Mouse (Mus musculus): ENCODE data around the gene Gadd45b. TPM values are rescaled to one million over a fixed set of nuclear protein-coding genes. Genes with fewer than 3 reads are reported as not detected.

Gene Gadd45b
- polyA plus RNA-seq, 1 experiment: 30.6 TPM

DNA sequence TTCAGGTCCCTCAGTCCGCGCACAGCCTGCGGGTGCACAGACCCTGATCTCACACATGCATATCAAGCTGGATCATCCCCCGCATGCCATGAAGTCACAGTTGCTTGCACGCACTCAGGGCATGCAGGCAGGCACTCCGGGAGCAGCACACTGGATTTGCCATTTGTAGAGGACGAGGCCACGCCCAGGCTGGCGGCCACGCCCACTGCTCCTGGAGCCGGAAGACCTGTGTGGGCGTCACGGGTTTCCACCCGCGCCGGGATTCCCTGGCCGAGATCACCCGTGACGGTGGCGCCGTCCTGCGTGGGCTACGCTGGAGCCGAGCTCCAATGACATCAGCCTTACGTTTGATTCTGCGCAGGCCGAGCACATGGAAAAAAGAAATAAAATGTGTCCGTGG is 9.8 kb downstream of the Gadd45b start:
- Histone ChIP-seq H3K27me3 (ENCODE audit: control insufficient read depth, insufficient read depth, low read length) (no peaks in the 10 kb centered on the region), H3K4me3 (replicated peaks; ENCODE audit: insufficient read depth, low read depth, low read length) (peak overlapping the region; percentile 28), H3K27ac (ENCODE audit: insufficient read depth, low read length) (no peak overlapping the region), H3K4me1 (ENCODE audit: control insufficient read depth, insufficient read depth, low read length) (peaks cover 34% of the 10 kb centered on the region)
- 0 out of 2 replicates have a peak, but pooled peaks have one; percentile 32 for TF ChIP-seq POLR2A (IDR thresholded peaks at IDR 0.05; ENCODE audit: borderline replicate concordance, insufficient read depth, low read length)
- TF ChIP-seq CTCF (IDR thresholded peaks at IDR 0.05; ENCODE audit: borderline replicate concordance, insufficient read depth, low read depth, low read length): no peak
- peak; percentile 76 to 80 for DNase-seq
- 4% methylated on average over 28 of the region's 28 CpGs for WGBS

DNA sequence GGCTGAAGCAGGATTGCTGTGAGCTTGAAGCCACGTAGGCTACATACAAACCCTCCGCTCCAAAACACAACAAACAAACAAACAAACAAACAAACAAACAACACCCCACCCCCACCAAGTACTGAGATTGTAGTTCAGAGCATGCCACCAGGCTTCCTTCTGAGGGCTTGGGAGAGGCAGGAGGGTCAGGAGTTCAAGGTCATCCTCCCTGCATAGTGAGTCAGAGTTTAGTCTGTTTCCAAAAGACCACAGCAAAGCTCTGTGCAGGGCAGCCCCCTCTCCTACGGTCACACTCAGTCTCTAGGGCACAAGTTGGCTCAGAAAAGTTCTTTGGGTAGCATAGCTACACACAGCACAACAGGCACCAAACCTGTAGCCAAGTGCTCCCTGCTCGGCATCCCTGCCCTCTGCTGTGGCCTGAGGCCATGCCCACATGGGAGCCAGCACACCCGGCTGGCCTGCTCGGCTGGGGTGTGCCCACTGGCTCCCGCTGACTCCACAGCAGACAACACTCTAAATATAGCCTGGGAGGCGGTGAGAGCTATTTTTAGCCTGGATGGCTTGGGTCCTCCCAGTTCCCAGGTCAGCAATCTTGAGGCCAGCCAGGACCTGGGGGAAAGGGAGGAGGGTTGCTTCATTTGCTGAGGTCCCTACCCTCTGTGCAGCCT is 10.6 kb downstream of the Gadd45b start:
- H3K27ac ChIP-seq (ENCODE audit: insufficient read depth, low read length): no peak overlapping the region
- peaks cover 34% of the 10 kb centered on the region for H3K4me1 ChIP-seq (ENCODE audit: control insufficient read depth, insufficient read depth, low read length)
- TF ChIP-seq CTCF (IDR thresholded peaks at IDR 0.05; ENCODE audit: borderline replicate concordance, insufficient read depth, low read depth, low read length) (no peak), POLR2A (IDR thresholded peaks at IDR 0.05; ENCODE audit: borderline replicate concordance, insufficient read depth, low read length) (no peak)
- peak; percentile 48 to 64 for DNase-seq
- H3K4me3 ChIP-seq (replicated peaks; ENCODE audit: insufficient read depth, low read depth, low read length): peak overlapping the region; percentile 28
- WGBS: 18% methylated on average over 8 of the region's 8 CpGs
- no peaks in the 10 kb centered on the region for H3K27me3 ChIP-seq (ENCODE audit: control insufficient read depth, insufficient read depth, low read length)

DNA sequence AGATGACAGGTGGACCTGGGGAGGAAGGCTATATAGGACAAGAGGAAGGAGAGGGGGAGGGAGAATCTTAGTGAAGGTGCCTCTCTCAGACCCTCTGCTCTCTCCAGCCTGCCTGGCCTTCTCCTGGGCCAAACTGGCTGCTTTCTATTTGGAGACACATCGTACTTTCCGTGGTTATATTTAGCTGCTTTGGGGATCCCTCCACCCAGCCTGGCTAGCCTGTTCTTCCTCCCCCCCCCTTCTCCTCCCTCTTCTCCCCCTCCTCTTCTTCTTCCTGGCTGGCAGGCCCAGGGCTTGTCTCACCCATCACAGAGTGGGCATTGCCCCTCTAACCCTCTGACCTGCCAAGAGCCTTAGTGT is 11.1 kb downstream of the Gadd45b start:
- H3K27ac ChIP-seq (ENCODE audit: insufficient read depth, low read length): no peak overlapping the region
- H3K4me3 ChIP-seq (replicated peaks; ENCODE audit: insufficient read depth, low read depth, low read length): no peak overlapping the region
- peaks cover 32% of the 10 kb centered on the region for H3K4me1 ChIP-seq (ENCODE audit: control insufficient read depth, insufficient read depth, low read length)
- DNase-seq: no peak
- no peaks in the 10 kb centered on the region for H3K27me3 ChIP-seq (ENCODE audit: control insufficient read depth, insufficient read depth, low read length)
- TF ChIP-seq CTCF (IDR thresholded peaks at IDR 0.05; ENCODE audit: borderline replicate concordance, insufficient read depth, low read depth, low read length) (no peak), POLR2A (IDR thresholded peaks at IDR 0.05; ENCODE audit: borderline replicate concordance, insufficient read depth, low read length) (no peak)
- WGBS: 3% methylated on average over 2 of the region's 2 CpGs

GRCm38 (mm10) chr10:80942919-80943318 is 13.0 kb downstream of the Gadd45b start:
- Histone ChIP-seq H3K4me3 (replicated peaks; ENCODE audit: insufficient read depth, low read depth, low read length) (no peak overlapping the region), H3K27ac (ENCODE audit: insufficient read depth, low read length) (no peak overlapping the region), H3K27me3 (ENCODE audit: control insufficient read depth, insufficient read depth, low read length) (no peaks in the 10 kb centered on the region), H3K4me1 (ENCODE audit: control insufficient read depth, insufficient read depth, low read length) (peaks cover 25% of the 10 kb centered on the region)
- no peak for DNase-seq
- 85% methylated on average over 8 of the region's 8 CpGs for WGBS
- TF ChIP-seq POLR2A (IDR thresholded peaks at IDR 0.05; ENCODE audit: borderline replicate concordance, insufficient read depth, low read length) (no peak), CTCF (IDR thresholded peaks at IDR 0.05; ENCODE audit: borderline replicate concordance, insufficient read depth, low read depth, low read length) (no peak)

GRCm38 (mm10) chr10:80943701-80944100 is 13.8 kb downstream of the Gadd45b start:
- H3K27me3 ChIP-seq (ENCODE audit: control insufficient read depth, insufficient read depth, low read length): no peaks in the 10 kb centered on the region
- H3K27ac ChIP-seq (ENCODE audit: insufficient read depth, low read length): no peak overlapping the region
- no peak overlapping the region for H3K4me3 ChIP-seq (replicated peaks; ENCODE audit: insufficient read depth, low read depth, low read length)
- TF ChIP-seq POLR2A (IDR thresholded peaks at IDR 0.05; ENCODE audit: borderline replicate concordance, insufficient read depth, low read length): no peak
- TF ChIP-seq CTCF (IDR thresholded peaks at IDR 0.05; ENCODE audit: borderline replicate concordance, insufficient read depth, low read depth, low read length): no peak
- DNase-seq: no peak
- WGBS: 68% methylated on average over 9 of the region's 9 CpGs
- H3K4me1 ChIP-seq (ENCODE audit: control insufficient read depth, insufficient read depth, low read length): peaks cover 22% of the 10 kb centered on the region

- H3K4me1 ChIP-seq (ENCODE audit: control insufficient read depth, insufficient read depth, low read length): peaks cover 18% of the 10 kb centered on the region
- TF ChIP-seq CTCF (IDR thresholded peaks at IDR 0.05; ENCODE audit: borderline replicate concordance, insufficient read depth, low read depth, low read length) (no peak), POLR2A (IDR thresholded peaks at IDR 0.05; ENCODE audit: borderline replicate concordance, insufficient read depth, low read length) (no peak)
- no peak overlapping the region for H3K4me3 ChIP-seq (replicated peaks; ENCODE audit: insufficient read depth, low read depth, low read length)
- no peak for DNase-seq
- H3K27me3 ChIP-seq (ENCODE audit: control insufficient read depth, insufficient read depth, low read length): no peaks in the 10 kb centered on the region
- 86% methylated on average over 5 of the region's 5 CpGs for WGBS
- no peak overlapping the region for H3K27ac ChIP-seq (ENCODE audit: insufficient read depth, low read length)
Observed at GRCm38 (mm10) chr10:80944231-80944630, 14.4 kb downstream of the Gadd45b start.

DNA sequence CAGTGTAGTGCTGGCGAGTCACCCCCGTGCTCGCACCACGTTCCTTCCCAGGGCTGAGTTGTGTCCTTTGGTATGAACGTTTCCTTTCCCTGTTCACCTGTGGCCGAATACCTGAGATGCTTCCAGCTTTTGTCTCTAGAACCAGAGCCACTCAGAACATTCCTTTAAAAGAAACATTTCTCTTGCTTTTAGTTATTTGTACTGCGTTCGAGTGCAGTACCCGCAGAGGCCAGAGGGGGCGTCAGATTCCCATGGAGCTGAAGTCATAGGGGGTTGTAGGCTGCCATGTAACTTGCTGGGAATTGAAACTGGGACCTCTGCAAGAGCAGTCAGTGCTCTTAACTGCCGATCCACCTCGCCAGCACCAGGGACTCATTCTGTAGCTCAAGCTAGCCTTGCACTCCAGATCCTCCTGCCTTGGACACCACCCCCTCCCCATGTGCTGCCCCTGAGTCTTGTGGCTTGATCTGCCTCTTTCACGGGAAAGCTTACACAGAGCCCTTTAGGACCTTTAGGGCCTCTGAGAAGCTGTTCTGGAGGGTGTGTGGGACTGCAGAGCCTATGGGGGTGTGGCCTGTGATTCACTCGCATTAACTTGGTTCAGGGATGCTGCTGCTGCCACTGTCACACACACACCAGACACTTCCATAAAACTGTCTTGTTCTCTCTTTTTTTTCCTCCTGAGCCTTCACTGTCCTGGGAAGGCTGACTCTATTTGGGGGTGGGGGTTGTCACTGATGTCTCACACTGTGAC is 17.0 kb downstream of the Gadd45b start:
- no peak overlapping the region for H3K27ac ChIP-seq (ENCODE audit: insufficient read depth, low read length)
- WGBS: 74% methylated on average over 14 of the region's 14 CpGs
- H3K4me1 ChIP-seq (ENCODE audit: control insufficient read depth, insufficient read depth, low read length): no peaks in the 10 kb centered on the region; the same call in 1 of the 2 replicates
- DNase-seq: no peak
- 0 out of 2 replicates have a peak, but pooled peaks have one; percentile 34 for TF ChIP-seq CTCF (IDR thresholded peaks at IDR 0.05; ENCODE audit: borderline replicate concordance, insufficient read depth, low read depth, low read length)
- TF ChIP-seq POLR2A (IDR thresholded peaks at IDR 0.05; ENCODE audit: borderline replicate concordance, insufficient read depth, low read length): no peak
- no peak overlapping the region for H3K4me3 ChIP-seq (replicated peaks; ENCODE audit: insufficient read depth, low read depth, low read length)
- no peaks in the 10 kb centered on the region for H3K27me3 ChIP-seq (ENCODE audit: control insufficient read depth, insufficient read depth, low read length)

GRCm38 (mm10) chr10:80947802-80948201 is 17.9 kb downstream of the Gadd45b start:
- Histone ChIP-seq H3K27me3 (ENCODE audit: control insufficient read depth, insufficient read depth, low read length) (no peaks in the 10 kb centered on the region), H3K4me3 (replicated peaks; ENCODE audit: insufficient read depth, low read depth, low read length) (no peak overlapping the region), H3K27ac (ENCODE audit: insufficient read depth, low read length) (no peak overlapping the region), H3K4me1 (ENCODE audit: control insufficient read depth, insufficient read depth, low read length) (no peaks in the 10 kb centered on the region; the same call in 1 of the 2 replicates)
- 25% methylated on average over 2 of the region's 2 CpGs for WGBS
- DNase-seq: peak in 1 of 2 experiments; percentile 44
- TF ChIP-seq POLR2A (IDR thresholded peaks at IDR 0.05; ENCODE audit: borderline replicate concordance, insufficient read depth, low read length) (no peak), CTCF (IDR thresholded peaks at IDR 0.05; ENCODE audit: borderline replicate concordance, insufficient read depth, low read depth, low read length) (no peak)

Data from cerebellum, adult 2 months (tissue).